Mouse (Mus musculus): ENCODE data around the gene Dscam. TPM values are rescaled to one million over a fixed set of nuclear protein-coding genes. Genes with fewer than 3 reads are reported as not detected.

Dscam gene
- total RNA-seq, 2 experiments from 2014 or later, result not detected

DNA sequence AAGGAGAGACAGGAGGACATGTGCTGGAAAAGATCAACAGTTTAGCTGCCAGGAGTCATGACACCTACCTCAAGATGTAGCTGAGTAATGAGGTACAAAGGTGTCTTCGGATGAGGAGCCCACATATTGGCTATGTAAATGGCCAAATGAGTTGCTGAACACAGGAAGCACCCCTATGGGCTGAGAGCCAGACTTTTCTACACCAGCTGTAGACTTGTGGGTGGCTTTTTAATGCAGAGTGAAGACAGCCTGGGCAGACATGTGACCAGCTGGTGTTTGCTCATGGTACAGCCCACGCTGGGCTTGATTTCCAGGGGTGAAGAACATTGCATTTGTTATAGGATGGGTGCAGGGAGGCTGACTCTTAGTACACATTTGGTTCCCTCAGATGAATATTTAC is 43.3 kb downstream of the Dscam start:
- intact Hi-C loops (cut with DNase I), result no loop called here
- no peak for DNase-seq

DNA sequence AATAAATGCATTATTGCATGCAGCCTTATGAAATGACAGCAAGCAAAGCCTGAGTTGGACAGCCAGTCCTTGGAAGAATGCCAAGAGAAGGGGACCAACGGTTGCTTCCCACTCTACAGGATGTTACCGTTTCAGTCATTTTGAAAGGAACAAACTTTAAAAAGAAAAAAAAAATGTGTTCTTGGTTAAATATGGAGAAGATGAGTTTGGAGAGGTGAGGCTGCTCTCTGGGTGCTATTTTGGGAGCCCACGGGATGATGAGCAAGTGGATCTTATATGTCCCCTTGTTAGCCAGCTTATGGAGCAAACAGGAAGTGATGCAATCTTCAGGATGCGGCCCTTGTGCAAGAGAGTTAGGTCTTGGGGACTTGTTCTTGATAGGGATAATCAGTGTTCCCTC is 60.5 kb downstream of the Dscam start:
- intact Hi-C loops (cut with DNase I), result no loop called here

DNA sequence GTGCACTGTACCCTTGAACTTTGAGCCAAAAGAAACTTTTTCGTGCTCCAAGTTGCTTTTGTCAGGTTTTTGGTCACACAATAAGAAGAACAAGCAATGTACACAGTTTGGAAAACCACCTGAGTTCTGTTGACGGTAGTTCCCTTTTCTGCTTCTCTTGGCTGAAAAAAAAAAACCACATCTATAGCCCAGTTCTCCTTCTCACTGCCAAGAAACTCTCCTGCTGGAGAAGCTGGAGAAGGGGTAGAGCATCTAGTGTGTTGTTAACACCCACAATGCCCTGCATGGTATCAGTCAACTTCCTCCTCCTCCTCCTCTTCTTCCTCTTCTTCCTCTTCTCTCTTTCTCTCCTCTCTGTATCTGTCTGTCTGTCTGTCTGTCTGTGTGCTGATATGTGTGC is 65.3 kb downstream of the Dscam start:
- no peak for DNase-seq
- intact Hi-C loops (cut with DNase I), result no loop called here

More for the DNA sequence above, 60.5 kb downstream of the Dscam start:
- DNase-seq, result no peak

DNA sequence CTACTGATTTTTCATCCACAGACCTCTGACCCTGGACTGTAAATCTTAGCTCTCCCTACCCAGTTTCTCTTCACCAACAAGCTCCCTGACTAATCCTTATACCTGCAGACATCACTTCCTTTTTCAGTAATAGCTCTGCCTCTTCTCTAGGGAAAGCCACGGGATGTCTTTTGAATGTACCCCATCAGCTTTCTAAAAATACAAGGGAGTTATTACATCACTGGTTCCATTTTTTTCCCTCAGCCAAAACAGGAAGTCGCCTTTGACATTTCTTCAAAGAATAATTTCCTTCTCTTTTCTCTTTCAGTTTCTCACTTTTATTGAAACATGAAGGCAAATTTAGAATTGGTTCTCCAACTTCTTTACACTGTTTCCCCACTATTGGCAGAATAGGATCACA is 67.5 kb downstream of the Dscam start:
- intact Hi-C loops (cut with DNase I), result no loop called here

DNA sequence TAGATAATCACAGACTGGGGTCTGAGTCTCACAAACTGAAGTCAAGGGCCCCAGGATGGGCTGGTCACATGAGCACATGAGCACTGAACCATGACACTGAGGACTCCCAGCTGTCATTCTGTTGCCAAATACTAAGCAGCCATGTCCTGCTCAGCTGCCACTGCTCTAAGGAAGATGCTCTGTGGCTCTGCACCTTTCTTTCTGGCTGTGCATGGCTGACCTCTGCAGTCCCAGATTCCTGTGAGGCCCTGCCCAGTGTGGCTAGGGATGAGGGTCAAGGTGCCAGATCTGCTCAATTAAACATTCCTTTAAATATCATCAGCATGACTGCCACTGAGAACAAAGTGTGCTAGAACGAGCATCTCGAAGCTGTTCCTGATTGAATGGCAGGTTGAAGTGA is 70.5 kb downstream of the Dscam start:
- DNase-seq, result no peak
- intact Hi-C loops (cut with DNase I), result no loop called here

More for the DNA sequence above, 67.5 kb downstream of the Dscam start:
- DNase-seq, result no peak

DNA sequence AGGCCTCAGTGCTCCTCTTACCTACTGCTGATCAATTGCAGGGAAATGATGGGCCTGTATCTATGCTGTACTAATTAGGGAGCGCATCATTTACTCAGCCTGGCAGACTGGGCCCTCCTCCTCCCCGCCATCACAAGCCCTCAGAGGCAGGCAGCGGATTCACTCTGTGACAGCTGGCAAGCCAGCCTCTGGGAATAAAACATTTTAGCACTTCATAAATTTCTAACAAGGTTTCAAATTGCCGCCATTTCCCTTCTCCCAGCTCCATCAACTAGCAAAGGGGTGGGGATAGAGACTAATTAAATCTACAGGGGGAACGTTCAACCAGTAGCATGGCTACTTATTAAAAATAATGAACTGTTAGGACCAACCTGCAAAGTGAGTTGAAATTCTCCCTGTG is 72.0 kb downstream of the Dscam start:
- intact Hi-C loops (cut with DNase I), result no loop called here
- no peak for DNase-seq

DNA sequence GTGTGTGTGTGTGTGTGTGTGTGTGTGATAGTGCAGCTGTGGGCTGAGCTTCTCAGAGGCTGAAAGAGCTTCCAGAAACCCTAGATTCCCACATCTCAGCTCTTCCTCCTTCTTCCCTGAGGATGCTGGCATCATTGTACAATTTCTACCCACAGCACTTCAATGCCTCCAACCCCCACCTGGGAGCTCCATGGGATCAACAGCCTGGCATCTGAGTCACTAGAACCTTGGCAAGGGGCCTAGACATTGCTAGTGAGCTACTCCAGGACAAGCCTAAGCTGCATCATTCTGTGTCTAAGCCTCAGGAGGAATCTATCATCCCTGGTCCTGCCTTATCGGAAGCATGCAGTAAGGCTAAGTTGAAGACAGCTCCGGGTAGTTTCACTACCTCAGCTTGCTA is 73.8 kb downstream of the Dscam start:
- DNase-seq, result no peak
- intact Hi-C loops (cut with DNase I), result no loop called here

DNA sequence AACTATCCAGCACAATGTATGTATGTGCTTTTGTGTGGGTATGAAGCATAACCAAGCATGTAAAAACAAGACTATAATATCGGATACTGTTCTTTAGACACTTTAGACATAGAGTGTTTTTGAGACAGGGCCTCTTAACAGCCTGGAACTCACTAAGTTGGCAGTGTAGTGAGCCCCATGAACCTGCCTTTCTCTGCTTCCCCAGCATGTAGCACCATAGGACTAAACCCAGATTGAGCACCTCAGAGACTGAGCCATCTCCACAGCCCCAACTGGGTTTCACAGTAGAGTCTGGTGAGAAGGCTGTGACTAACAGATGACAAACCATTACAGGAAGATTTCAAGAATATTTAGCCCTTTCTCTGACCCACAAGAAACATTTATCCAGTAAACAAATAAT is 75.1 kb downstream of the Dscam start:
- DNase-seq, result no peak
- intact Hi-C loops (cut with DNase I), result no loop called here

DNA sequence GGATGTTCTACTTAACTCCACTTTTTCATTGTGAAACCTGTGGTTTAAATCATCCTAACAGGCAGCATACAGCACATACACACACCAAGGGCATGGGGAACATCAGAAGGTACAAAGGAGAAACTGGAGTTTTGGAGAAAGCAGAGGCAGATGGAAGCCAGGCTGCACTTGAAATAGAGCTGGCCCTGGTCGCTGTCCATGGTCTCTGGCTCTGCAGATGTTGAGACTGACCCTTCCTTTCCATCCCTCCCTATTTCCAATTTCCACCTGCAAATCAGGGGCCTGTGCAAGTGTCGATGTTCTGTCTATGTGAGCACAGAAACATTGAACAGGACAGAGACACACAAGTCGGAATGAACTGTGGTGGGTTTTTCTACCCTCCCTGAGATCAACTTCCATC is 81.2 kb downstream of the Dscam start:
- no peak for DNase-seq
- intact Hi-C loops (cut with DNase I), result no loop called here

DNA sequence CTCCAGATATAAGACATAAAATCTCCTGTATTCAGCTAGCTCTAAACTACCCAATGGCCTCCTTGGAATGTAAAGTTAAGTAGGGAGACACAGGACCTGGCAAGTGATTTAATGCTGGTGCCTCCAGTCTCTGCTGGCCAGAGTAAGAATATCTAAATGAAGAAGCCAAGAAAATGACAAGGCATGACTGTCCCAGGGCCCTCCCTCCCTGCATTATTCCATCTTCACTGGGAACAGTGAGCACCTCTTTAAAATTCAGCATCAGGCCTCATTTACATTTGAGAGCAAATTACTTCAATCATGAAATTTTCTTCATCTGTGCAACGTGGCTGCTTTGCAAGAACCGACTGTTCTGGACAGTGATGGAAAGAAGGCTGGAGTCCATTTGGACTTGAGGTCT is 86.9 kb downstream of the Dscam start:
- DNase-seq, result no peak
- intact Hi-C loops (cut with DNase I), result no loop called here

DNA sequence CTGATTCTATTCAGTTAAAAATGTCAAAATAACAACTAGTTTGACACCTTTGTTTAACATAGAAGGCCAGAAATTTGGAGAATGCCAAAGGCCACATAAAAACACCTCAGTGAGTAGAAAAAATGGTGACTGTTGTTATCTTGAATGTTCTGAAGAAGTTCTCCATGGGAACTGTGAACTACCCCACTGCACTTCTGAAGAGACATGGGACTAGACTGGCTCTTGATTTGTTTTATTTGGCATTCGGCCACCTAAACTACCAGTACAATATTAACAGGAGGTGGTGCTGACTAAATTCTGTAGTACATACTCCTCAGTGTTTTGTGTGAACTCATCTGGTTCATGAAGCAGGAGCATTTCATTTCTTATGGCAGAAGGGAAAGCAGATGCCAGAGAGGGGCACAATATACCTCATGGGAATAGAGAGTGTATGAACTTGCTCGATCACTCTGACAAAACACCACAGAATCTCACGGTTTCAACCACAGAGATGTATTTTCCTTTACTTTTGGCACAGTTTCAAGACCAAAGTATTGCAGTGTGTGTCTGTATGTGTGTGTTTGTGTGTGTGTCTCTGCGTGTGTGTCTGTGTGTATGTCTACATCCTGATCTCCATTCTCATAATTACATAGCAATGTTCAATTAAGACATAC is 94.5 kb downstream of the Dscam start:
- DNase-seq, result no peak
- intact Hi-C loops (cut with DNase I), result no loop called here

DNA sequence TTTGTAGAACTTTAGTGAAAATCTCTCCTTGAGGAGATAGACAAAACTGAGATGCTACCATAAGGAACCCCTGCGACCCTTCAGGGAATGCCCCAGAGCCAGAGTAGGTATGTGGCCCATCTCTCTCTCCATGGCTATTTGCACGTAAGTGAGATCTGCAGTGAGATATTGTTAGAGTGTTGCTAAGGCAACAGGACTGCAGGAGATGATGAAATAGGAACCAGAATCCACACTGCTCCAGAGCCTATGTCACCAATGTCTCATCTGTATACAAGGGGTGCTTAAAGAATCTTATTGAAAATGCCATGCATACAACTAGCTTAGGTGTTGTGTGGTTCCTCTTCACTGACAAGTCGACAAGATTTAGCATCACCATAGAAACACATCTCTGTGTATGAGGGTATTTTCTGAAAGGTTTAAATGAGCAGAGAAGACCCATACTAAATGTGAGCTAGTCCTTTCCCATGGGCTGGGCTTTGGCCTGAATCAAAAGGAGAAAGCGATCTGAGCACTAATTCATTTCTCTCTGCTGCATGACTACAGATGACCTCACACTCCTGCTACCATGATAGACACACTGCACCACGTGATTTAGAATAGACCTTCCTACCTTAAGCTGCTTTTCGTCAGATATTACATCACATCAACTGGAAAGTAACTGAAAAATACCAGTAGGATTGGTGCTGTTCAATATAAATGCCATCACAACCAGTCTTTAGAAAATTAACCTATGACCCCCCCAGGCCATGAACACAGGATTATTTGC is 95.2 kb downstream of the Dscam start:
- intact Hi-C loops (cut with DNase I), result no loop called here

DNA sequence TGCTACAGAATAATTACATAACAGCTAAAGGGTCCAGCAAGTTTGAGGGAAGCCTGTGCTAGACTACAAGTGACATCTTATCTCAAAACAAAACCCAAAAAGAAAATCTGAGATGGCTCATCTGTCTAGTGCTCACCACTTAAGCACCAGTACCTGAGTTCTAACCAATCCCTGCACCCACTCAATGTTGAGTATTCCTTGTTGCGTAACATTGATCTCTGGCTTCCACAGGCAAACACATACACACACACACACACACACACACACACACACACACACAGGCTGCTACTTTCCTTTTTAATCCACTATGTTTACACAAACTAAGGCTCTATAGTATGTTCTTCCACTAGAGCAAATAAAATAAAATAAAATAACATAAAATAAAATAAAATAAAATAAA is 96.7 kb downstream of the Dscam start:
- DNase-seq, result no peak
- intact Hi-C loops (cut with DNase I), result no loop called here

More for the DNA sequence above, 95.2 kb downstream of the Dscam start:
- DNase-seq, result no peak

DNA sequence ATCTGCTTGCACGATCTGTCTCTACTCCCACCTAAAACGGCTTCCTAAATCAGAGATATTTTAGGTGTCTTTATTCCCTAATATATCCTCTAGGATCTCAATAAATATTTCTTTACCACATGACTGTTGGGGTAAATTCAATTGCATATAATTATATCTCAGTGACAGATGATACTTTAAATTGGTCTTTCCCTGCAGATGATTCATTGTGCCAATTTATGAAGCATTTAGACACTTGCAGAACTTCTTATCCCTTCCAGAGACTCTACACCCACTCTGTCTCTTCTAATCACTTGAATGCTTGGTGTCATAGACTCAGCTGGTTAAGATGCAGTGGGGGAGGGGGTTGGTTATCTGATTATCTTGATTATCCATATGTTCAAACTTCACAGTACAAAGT is 97.9 kb downstream of the Dscam start:
- no peak for DNase-seq
- intact Hi-C loops (cut with DNase I), result no loop called here

DNA sequence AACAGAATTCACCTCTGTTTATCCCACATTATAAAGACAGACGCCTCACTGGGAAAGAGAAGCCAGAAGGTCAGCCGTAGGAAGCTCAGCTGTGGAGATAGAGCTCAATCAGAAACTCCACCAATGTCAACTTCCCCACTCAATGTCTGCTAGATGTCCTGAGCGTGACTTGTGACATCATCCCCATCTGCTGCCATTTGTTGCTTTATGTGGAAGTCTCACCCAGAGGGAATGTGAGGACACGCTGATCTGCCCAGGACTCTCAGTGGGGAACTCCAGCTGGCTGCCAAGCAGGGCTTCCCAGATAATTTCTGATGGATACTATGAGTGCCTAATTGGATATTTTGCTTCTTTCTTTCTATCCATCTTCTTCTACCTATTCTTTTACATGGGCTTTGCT is 103.7 kb downstream of the Dscam start:
- no peak for DNase-seq
- intact Hi-C loops (cut with DNase I), result no loop called here

DNA sequence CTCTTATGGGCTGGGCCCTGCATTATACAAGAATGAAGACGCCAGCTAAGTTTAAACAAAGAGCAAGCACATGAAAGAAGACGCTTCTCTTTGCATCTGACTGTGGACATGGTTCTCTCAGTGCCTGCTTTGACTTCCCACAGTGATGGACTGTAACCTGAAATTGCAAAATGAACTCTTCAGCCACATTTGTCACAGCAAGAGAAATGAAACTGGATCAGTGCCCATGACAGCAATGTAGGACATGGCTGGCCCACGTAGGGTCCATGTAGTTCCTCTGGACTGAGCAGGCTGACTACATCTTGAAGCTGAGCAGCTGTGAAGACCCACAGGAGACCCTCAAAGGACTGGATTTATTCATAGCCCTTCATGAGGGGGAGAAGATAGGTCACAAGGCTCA is 108.3 kb downstream of the Dscam start:
- intact Hi-C loops (cut with DNase I), result no loop called here
- no peak for DNase-seq

DNA sequence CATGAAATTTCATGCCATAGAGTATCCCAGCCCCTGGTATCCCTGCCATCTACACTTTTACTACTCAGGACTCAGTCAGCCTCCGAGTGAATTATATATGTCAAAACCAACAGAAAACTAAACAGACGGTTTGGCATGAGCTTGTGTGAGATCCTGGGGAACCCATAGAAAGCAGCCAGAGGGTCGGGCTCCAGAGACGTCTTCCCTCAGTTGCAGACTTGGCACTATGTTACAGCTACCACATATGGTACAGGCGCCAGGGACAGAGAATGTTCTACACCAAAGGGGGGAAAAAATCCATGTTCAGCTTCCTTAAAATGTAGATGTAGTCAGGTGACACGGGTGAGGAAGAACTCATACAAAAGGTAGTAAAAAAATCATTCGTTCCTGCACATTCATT is 109.2 kb downstream of the Dscam start:
- no peak for DNase-seq
- intact Hi-C loops (cut with DNase I), result no loop called here

DNA sequence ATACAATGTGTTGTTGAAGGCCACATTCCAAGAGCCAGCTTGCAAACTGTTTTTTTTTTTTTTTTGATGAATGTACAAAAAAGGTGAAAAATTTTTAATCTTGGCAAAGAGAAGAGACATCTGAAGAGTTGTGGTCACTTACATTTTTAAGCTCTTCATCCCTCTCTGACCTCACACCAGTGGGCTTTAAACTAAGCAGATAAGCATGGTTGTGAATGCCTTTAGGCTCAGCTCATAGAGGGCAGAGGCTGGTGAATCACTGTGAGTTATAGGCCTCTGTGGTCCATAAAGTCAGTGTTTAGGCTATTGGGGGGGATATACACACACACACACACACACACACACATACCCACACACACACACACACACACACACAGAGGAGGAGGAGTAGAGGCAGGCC is 109.8 kb downstream of the Dscam start:
- DNase-seq, result no peak
- intact Hi-C loops (cut with DNase I), result no loop called here

DNA sequence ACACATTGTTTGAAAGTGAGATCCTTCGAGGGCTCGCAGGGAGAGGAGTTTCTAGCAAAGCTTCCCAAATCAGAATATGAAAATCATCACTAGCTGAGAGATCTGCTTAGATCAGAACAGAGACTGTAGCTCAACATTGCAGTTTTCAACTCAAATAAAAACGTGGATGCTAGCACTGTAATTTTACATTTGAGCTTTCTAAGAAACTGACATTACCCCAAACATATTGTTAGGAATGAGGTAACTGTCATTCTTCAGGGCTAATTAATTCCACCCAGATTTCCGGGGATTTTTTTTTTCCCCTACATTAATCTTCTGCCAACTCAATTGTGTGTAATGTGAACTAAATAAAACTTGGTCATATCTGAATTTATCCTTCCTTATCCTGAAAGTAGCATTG is 110.3 kb downstream of the Dscam start:
- no peak for DNase-seq
- intact Hi-C loops (cut with DNase I), result no loop called here

DNA sequence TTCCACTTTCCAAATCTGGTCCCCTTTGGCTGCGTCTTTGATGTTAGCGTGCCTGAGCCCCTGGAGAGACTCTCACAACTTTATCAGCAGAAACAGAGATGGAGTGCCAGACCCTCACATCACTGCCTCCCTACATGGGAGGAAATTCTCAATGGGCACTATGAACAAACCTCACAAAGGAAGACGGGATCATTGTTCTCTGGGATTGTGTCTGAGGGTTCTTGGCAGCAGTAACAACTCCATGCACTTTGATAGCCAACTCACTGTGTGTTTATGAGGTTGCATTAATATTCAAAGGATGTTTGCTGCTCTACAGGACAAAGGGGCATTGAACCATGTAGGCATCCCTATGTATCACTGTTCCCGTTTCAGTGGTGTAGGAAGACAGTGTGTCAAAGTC is 135.3 kb downstream of the Dscam start:
- intact Hi-C loops (cut with DNase I), result no loop called here
- no peak for DNase-seq

DNA sequence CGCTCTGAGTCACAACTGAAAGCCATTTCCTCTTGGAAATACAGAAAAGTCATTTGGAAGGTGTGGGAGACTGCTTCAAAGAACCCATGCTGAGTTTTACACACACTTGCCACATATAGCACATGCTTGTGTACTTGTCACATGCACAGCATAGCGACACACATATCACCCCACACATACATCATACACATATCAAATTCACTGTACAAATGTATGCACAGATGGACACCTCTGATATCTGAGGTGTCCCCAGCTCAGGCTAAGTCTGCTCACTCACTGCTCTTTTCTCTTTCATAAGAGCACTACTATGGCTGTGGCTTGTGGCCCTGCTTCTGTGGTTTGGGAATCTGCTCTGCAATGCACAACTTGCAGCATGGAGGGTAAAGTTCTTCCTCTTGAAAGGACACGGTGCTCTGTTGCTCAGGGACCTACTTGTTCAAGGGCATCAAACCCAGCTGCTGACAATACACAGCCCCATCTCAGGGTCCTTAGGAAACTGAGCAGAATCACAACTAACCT is 137.0 kb downstream of the Dscam start:
- intact Hi-C loops (cut with DNase I), result no loop called here
- DNase-seq, result no peak

DNA sequence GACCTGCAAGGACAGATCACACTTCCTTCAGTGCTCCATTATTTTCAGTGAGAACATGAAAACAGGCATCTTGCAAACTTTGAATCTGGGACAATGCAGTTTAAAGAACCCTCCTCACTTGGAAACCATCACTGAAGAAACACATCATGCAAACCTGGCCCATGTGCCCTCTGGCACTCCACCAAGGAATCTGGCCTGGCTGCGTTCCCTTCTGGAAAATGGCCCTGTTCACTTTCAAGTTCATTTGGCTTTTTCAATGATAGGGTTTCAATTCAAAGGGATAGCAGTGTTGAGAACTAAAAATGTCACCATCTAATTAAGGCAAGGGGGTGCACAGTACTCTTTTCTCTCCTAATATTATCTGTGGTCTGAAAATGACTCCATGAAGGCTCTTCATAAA is 142.9 kb downstream of the Dscam start:
- intact Hi-C loops (cut with DNase I), result no loop called here
- DNase-seq, result no peak

Data from gastrocnemius, postnatal 36 days (tissue).